Mouse (Mus musculus): ENCODE measurements around the gene Ddx55. TPM values are rescaled to one million over a fixed set of nuclear protein-coding genes. Genes with fewer than 3 reads are reported as not detected.

Ddx55 gene
- total RNA-seq, 2 experiments from 2014 or later, result 16.1 to 16.8 TPM

GRCm38 (mm10) chr5:124605041-124605622 lies 52.5 kb downstream of the Ddx55 start:
- no peak for DNase-seq (ENCODE audit: low spot score in 2 of 2)

GRCm38 (mm10) chr5:124610965-124611364 lies 58.3 kb downstream of the Ddx55 start:
- no peak for DNase-seq (ENCODE audit: low spot score in 2 of 2)

- DNase-seq (ENCODE audit: low spot score in 2 of 2), result no peak
Observed at GRCm38 (mm10) chr5:124614709-124615108, 62.0 kb downstream of the Ddx55 start.

GRCm38 (mm10) chr5:124618711-124619110 lies 66.0 kb downstream of the Ddx55 start:
- no peak for DNase-seq (ENCODE audit: low spot score in 2 of 2)

Other genes with a start within 250 kb of the Ddx55 start
- 10 to 100 TPM; 10.4 to 11.7 TPM for gene Mphosph9, start 224.9 kb upstream of the Ddx55 start, total RNA-seq (2021)
- gene 2810006K23Rik, start 224.8 kb upstream of the Ddx55 start, total RNA-seq (2021), result 10 to 100 TPM; 12.0 to 12.6 TPM
- 100 to 1,000 TPM; 191 to 204 TPM for gene Cdk2ap1, start 189.8 kb upstream of the Ddx55 start, total RNA-seq (2021)
- 100 to 1,000 TPM in 1 of 2 experiments, 10 to 100 TPM in 1; 90.4 to 102 TPM for gene Sbno1, start 126.9 kb upstream of the Ddx55 start, total RNA-seq (2021)
- 100 to 1,000 TPM in 1 of 2 experiments, 10 to 100 TPM in 1; 97.9 to 105 TPM for gene Kmt5a, start 112.9 kb upstream of the Ddx55 start, total RNA-seq (2021)
- gene Rilpl2, start 74.5 kb upstream of the Ddx55 start, total RNA-seq (2021), result 10 to 100 TPM; 27.3 to 31.4 TPM
- gene Snrnp35, start 69.7 kb upstream of the Ddx55 start, total RNA-seq (2021), result 10 to 100 TPM; 17.6 to 22.7 TPM
- 10 to 100 TPM; 23.0 TPM for gene Rilpl1, start 21.5 kb upstream of the Ddx55 start, total RNA-seq (2021)
- 100 to 1,000 TPM; 199 to 213 TPM for gene Tmed2, start 12.2 kb upstream of the Ddx55 start, total RNA-seq (2021)
- 10 to 100 TPM; 54.2 to 58.5 TPM for gene Eif2b1, start 26.3 kb downstream of the Ddx55 start, total RNA-seq (2021)
- 10 to 100 TPM; 43.2 to 45.5 TPM for gene Gtf2h3, start 26.3 kb downstream of the Ddx55 start, total RNA-seq (2021)
- gene Atp6v0a2, start 75.7 kb downstream of the Ddx55 start, total RNA-seq (2021), result 10 to 100 TPM; 48.8 to 49.0 TPM
- gene Dnah10, start 172.2 kb downstream of the Ddx55 start, total RNA-seq (2021), result 1 to 10 TPM; 1.3 to 1.6 TPM